Mouse (Mus musculus) spleen, postnatal 10 days (tissue): ENCODE measurements around the gene Dusp3.

ENCODE experiments used
- DNase-seq, 2 experiments: peaks; one replicate each; pipeline ENCODE4 v3.0.0; 2021 to 2022; ENCODE audit warnings: low spot score in 2 of 2

Dusp3 gene

GRCm38 (mm10) chr11:101986913-101987312, at the start of gene Dusp3:
Gene Dusp3 (minus strand): TSS chr11:101987013.
- DNase-seq, result no peak

GRCm38 (mm10) chr11:102036336-102036735, 49.5 kb upstream of the Dusp3 start:
- no peak for DNase-seq

- no peak for DNase-seq
These were observed 48.7 kb upstream of the Dusp3 start for GRCm38 (mm10) chr11:102035456-102035960.

GRCm38 (mm10) chr11:102034887-102035286, 48.1 kb upstream of the Dusp3 start:
- DNase-seq, result no peak

GRCm38 (mm10) chr11:102033055-102033591, 46.3 kb upstream of the Dusp3 start:
- no peak for DNase-seq

- no peak for DNase-seq
These were observed 44.3 kb upstream of the Dusp3 start for GRCm38 (mm10) chr11:102031149-102031548.

GRCm38 (mm10) chr11:102029966-102030365, 43.2 kb upstream of the Dusp3 start:
- no peak for DNase-seq

- no peak for DNase-seq
These were observed 42.5 kb upstream of the Dusp3 start for GRCm38 (mm10) chr11:102029304-102029703.

- no peak for DNase-seq
These were observed 41.4 kb upstream of the Dusp3 start, which contains the start of gene Mpp3 for GRCm38 (mm10) chr11:102028087-102028816. Gene Mpp3 (minus strand): TSS chr11:102028461.

GRCm38 (mm10) chr11:102027361-102028017, 40.7 kb upstream of the Dusp3 start:
- no peak for DNase-seq

GRCm38 (mm10) chr11:102026694-102027360, 40.0 kb upstream of the Dusp3 start:
- DNase-seq, result peak in 1 of 2 experiments; percentile 30

GRCm38 (mm10) chr11:102025991-102026660, 39.3 kb upstream of the Dusp3 start:
- no peak for DNase-seq

GRCm38 (mm10) chr11:102025354-102025753, 38.5 kb upstream of the Dusp3 start:
- no peak for DNase-seq

GRCm38 (mm10) chr11:102024875-102025274, 38.1 kb upstream of the Dusp3 start:
- no peak for DNase-seq

GRCm38 (mm10) chr11:102024084-102024758, 37.4 kb upstream of the Dusp3 start:
- no peak for DNase-seq

- no peak for DNase-seq
These were observed 36.6 kb upstream of the Dusp3 start for GRCm38 (mm10) chr11:102023406-102023805.

- no peak for DNase-seq
These were observed 34.4 kb upstream of the Dusp3 start for GRCm38 (mm10) chr11:102021196-102021595.

- no peak for DNase-seq
These were observed 32.9 kb upstream of the Dusp3 start for GRCm38 (mm10) chr11:102019736-102020135.

GRCm38 (mm10) chr11:102016136-102016535, 29.3 kb upstream of the Dusp3 start:
- DNase-seq, result no peak

- peak in 1 of 2 experiments; percentile 27 for DNase-seq
These were observed 28.7 kb upstream of the Dusp3 start for GRCm38 (mm10) chr11:102015472-102015871.

- no peak for DNase-seq
These were observed 26.4 kb upstream of the Dusp3 start for GRCm38 (mm10) chr11:102013201-102013600.
